Mouse (Mus musculus): ENCODE results near the gene Slc26a9.

GRCm38 (mm10) chr1:131751891-131752311 lies 8.1 kb downstream of the Slc26a9 start:
- no peak for TF ChIP-seq CTCF (IDR thresholded peaks at IDR 0.05; ENCODE audit: insufficient read depth, low read length)
- TF ChIP-seq POLR2A (IDR thresholded peaks at IDR 0.05; ENCODE audit: borderline replicate concordance, extremely low read depth, low read depth, low read length) = no peak
